Mouse (Mus musculus): ENCODE data around the gene Tmc2. TPM values are rescaled to one million over a fixed set of nuclear protein-coding genes. Genes with fewer than 3 reads are reported as not detected.

Gene Tmc2
- polyA plus RNA-seq (2012; rRNA removed): not detected in 2 replicates

GRCm38 (mm10) chr2:130194894-130195293 is at the start of gene Tmc2:
TSS of gene Tmc2 (plus strand) at chr2:130195194.
- Histone ChIP-seq H3K36me3 (ENCODE audit: control insufficient read depth, insufficient read depth, low read length) (no peaks in the 10 kb centered on the region), H3K27me3 (replicated peaks; ENCODE audit: control insufficient read depth, insufficient read depth, low read length) (no peaks in the 10 kb centered on the region), H3K4me1 (ENCODE audit: control insufficient read depth, insufficient read depth, low read length) (no peaks in the 10 kb centered on the region), H3K27ac (ENCODE audit: insufficient read depth, low read depth, low read length) (no peak within 1 kb of the TSS), H3K4me3 (ENCODE audit: insufficient read depth, low read depth, low read length) (no peak within 1 kb of the TSS)
- no peak for TF ChIP-seq POLR2A (IDR thresholded peaks at IDR 0.05; ENCODE audit: low read depth, low read length)
- TF ChIP-seq CTCF (conservative IDR thresholded peaks at IDR 0.05; ENCODE audit: insufficient read depth, insufficient read length, low read depth, low read length): no peak
- no peak for DNase-seq
- WGBS: 96% methylated on average over 16 of the region's 16 CpGs

- no peak overlapping the region for H3K4me3 ChIP-seq (ENCODE audit: insufficient read depth, low read depth, low read length)
- no peak for DNase-seq
- TF ChIP-seq POLR2A (IDR thresholded peaks at IDR 0.05; ENCODE audit: low read depth, low read length) (no peak), CTCF (conservative IDR thresholded peaks at IDR 0.05; ENCODE audit: insufficient read depth, insufficient read length, low read depth, low read length) (no peak)
- 62% methylated on average over 5 of the region's 5 CpGs for WGBS
- H3K4me1 ChIP-seq (ENCODE audit: control insufficient read depth, insufficient read depth, low read length): no peaks in the 10 kb centered on the region
- H3K27me3 ChIP-seq (replicated peaks; ENCODE audit: control insufficient read depth, insufficient read depth, low read length): no peaks in the 10 kb centered on the region
- H3K27ac ChIP-seq (ENCODE audit: insufficient read depth, low read depth, low read length): no peak overlapping the region
- no peaks in the 10 kb centered on the region for H3K36me3 ChIP-seq (ENCODE audit: control insufficient read depth, insufficient read depth, low read length)
These were observed 48.8 kb upstream of the Tmc2 start for GRCm38 (mm10) chr2:130146089-130146668.

- 88% methylated on average over 3 of the region's 3 CpGs for WGBS
- H3K27me3 ChIP-seq (replicated peaks; ENCODE audit: control insufficient read depth, insufficient read depth, low read length): no peaks in the 10 kb centered on the region
- H3K4me3 ChIP-seq (ENCODE audit: insufficient read depth, low read depth, low read length): no peak overlapping the region
- no peak overlapping the region for H3K27ac ChIP-seq (ENCODE audit: insufficient read depth, low read depth, low read length)
- TF ChIP-seq CTCF (conservative IDR thresholded peaks at IDR 0.05; ENCODE audit: insufficient read depth, insufficient read length, low read depth, low read length): no peak
- no peak for TF ChIP-seq POLR2A (IDR thresholded peaks at IDR 0.05; ENCODE audit: low read depth, low read length)
- no peak for DNase-seq
- no peaks in the 10 kb centered on the region for H3K36me3 ChIP-seq (ENCODE audit: control insufficient read depth, insufficient read depth, low read length)
- H3K4me1 ChIP-seq (ENCODE audit: control insufficient read depth, insufficient read depth, low read length): no peaks in the 10 kb centered on the region
These were observed 39.8 kb upstream of the Tmc2 start for GRCm38 (mm10) chr2:130155171-130155570.

DNA sequence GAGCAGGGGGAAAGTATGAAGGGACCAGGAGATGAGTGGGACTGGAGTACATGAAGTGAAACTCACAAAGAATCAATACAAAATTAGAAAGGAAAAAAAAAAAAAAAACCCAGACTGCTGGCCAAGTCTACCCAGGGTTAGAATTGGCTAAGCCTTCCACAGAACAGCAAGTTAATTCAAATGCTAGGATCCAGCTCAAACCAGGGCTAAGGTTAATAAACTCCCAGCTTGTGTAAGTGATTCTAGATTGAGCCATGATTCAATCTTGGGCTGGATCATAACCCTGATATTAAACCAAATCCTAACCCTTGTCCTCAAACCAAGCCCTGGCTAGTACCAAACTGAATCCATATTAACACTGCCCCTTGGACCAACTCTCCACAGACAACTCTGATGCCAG is 39.1 kb upstream of the Tmc2 start:
- Histone ChIP-seq H3K27me3 (replicated peaks; ENCODE audit: control insufficient read depth, insufficient read depth, low read length) (no peaks in the 10 kb centered on the region), H3K4me3 (ENCODE audit: insufficient read depth, low read depth, low read length) (no peak overlapping the region), H3K36me3 (ENCODE audit: control insufficient read depth, insufficient read depth, low read length) (no peaks in the 10 kb centered on the region), H3K27ac (ENCODE audit: insufficient read depth, low read depth, low read length) (no peak overlapping the region), H3K4me1 (ENCODE audit: control insufficient read depth, insufficient read depth, low read length) (no peaks in the 10 kb centered on the region)
- no peak for DNase-seq
- TF ChIP-seq POLR2A (IDR thresholded peaks at IDR 0.05; ENCODE audit: low read depth, low read length) (no peak), CTCF (conservative IDR thresholded peaks at IDR 0.05; ENCODE audit: insufficient read depth, insufficient read length, low read depth, low read length) (no peak)

- Histone ChIP-seq H3K4me1 (ENCODE audit: control insufficient read depth, insufficient read depth, low read length) (no peaks in the 10 kb centered on the region), H3K27me3 (replicated peaks; ENCODE audit: control insufficient read depth, insufficient read depth, low read length) (no peaks in the 10 kb centered on the region)
- WGBS: 76% methylated on average over 14 of the region's 14 CpGs
These were observed 37.5 kb upstream of the Tmc2 start for GRCm38 (mm10) chr2:130157231-130158087.

DNA sequence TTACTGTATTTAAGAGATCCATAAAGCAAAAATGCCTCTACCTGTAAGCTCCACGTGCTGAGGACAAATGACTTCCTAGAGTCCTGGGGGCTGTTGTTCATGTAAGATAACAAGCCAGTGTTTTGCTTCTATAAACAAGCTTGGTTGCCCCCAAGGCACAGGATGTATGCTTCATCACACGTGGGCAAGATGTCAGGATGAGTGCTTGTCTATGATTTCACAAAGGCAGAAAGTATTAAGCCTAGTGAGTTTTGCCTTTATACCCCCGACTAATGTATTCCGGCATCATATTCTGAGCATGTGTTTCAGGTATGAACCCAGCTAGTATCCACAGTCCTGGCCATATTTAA is 36.9 kb upstream of the Tmc2 start:
- no peak for DNase-seq
- Histone ChIP-seq H3K27ac (ENCODE audit: insufficient read depth, low read depth, low read length) (no peak overlapping the region), H3K27me3 (replicated peaks; ENCODE audit: control insufficient read depth, insufficient read depth, low read length) (no peaks in the 10 kb centered on the region), H3K36me3 (ENCODE audit: control insufficient read depth, insufficient read depth, low read length) (no peaks in the 10 kb centered on the region), H3K4me1 (ENCODE audit: control insufficient read depth, insufficient read depth, low read length) (no peaks in the 10 kb centered on the region), H3K4me3 (ENCODE audit: insufficient read depth, low read depth, low read length) (no peak overlapping the region)
- WGBS: 54% methylated on average over 4 of the region's 4 CpGs
- TF ChIP-seq CTCF (conservative IDR thresholded peaks at IDR 0.05; ENCODE audit: insufficient read depth, insufficient read length, low read depth, low read length) (no peak), POLR2A (IDR thresholded peaks at IDR 0.05; ENCODE audit: low read depth, low read length) (no peak)

More at GRCm38 (mm10) chr2:130157231-130158087, 37.5 kb upstream of the Tmc2 start:
- no peak overlapping the region for H3K4me3 ChIP-seq (ENCODE audit: insufficient read depth, low read depth, low read length)
- no peak for TF ChIP-seq POLR2A (IDR thresholded peaks at IDR 0.05; ENCODE audit: low read depth, low read length)
- no peak for TF ChIP-seq CTCF (conservative IDR thresholded peaks at IDR 0.05; ENCODE audit: insufficient read depth, insufficient read length, low read depth, low read length)
- H3K27ac ChIP-seq (ENCODE audit: insufficient read depth, low read depth, low read length): no peak overlapping the region
- DNase-seq: no peak
- no peaks in the 10 kb centered on the region for H3K36me3 ChIP-seq (ENCODE audit: control insufficient read depth, insufficient read depth, low read length)

- Histone ChIP-seq H3K4me1 (ENCODE audit: control insufficient read depth, insufficient read depth, low read length) (no peaks in the 10 kb centered on the region), H3K27me3 (replicated peaks; ENCODE audit: control insufficient read depth, insufficient read depth, low read length) (no peaks in the 10 kb centered on the region), H3K27ac (ENCODE audit: insufficient read depth, low read depth, low read length) (no peak overlapping the region), H3K4me3 (ENCODE audit: insufficient read depth, low read depth, low read length) (no peak overlapping the region), H3K36me3 (ENCODE audit: control insufficient read depth, insufficient read depth, low read length) (no peaks in the 10 kb centered on the region)
- TF ChIP-seq CTCF (conservative IDR thresholded peaks at IDR 0.05; ENCODE audit: insufficient read depth, insufficient read length, low read depth, low read length) (no peak), POLR2A (IDR thresholded peaks at IDR 0.05; ENCODE audit: low read depth, low read length) (no peak)
- 76% methylated on average over 5 of the region's 5 CpGs for WGBS
- no peak for DNase-seq
These were observed 32.3 kb upstream of the Tmc2 start for GRCm38 (mm10) chr2:130162701-130163100.

Measured in kidney, adult 2 months (tissue).